Mouse (Mus musculus): ENCODE data around the gene Zdhhc18.

GRCm38 (mm10) chr4:133563123-133563571 lies 86.8 kb downstream of the Zdhhc18 start:
- TF ChIP-seq CTCF (IDR thresholded peaks at IDR 0.05; ENCODE audit: low read depth, low read length): no peak
- no peak for TF ChIP-seq EP300 (IDR thresholded peaks at IDR 0.05; ENCODE audit: insufficient read depth, low read depth, low read length)
- TF ChIP-seq POLR2A (IDR thresholded peaks at IDR 0.05; ENCODE audit: insufficient read depth, low read length): no peak

Data from ES-Bruce4 (cell line).